Mouse (Mus musculus): ENCODE measurements around the gene Dkk2.

DNA sequence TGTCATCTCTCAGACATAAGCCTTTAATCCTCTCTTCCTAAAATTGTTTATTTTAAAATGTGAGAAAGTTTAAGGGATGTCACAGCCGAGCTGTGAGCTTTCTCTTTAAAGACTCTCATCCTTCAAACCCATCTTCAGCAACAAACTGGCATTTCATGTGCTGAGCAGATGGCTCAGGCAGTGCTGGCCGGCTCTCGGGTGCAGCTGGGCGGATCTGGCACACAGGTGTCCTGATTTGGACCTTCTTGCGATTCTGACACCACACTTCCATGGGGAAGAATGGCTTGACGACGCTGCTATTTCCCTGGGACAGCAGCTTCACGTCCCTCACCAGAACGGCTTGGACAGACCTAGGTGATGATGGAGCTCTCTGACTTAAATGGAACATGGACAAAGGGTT lies 17.9 kb downstream of the Dkk2 start:
- TF ChIP-seq CTCF (IDR thresholded peaks at IDR 0.05; ENCODE audit: low read depth, low read length) (no peak), POLR2A (IDR thresholded peaks at IDR 0.05; ENCODE audit: borderline replicate concordance, low read depth, low read length) (no peak)
